Mouse (Mus musculus): ENCODE data around the gene Tmem256.

DNA sequence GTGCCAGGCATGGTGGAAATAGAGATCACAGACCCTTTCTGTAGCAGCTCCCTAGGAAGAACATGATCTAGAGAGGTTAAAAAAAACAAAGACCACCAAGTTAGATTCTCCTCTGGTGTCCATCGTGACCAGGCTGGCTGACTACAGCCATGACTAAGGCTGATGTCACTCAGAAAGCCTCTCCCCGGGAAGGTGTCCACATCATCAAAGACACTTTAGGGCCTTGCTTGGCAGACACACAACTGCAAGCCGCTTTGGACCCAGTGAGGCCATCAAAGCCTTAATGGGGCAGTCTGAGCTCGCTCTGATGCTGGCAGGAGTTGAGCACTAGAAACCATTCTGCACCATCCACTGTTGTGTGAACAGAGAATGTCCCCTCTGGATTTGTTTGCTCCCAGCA, 34.1 kb downstream of the Tmem256 start:
- no peak for TF ChIP-seq GATA1 (IDR thresholded peaks at IDR 0.05; ENCODE audit: low read length)
- no peak for TF ChIP-seq TAL1 (IDR thresholded peaks at IDR 0.05; ENCODE audit: low read length)

All from erythroblast, embryonic 14.5 days (primary cell).